Mouse (Mus musculus) kidney, postnatal 0 days (tissue): ENCODE measurements at regions not wholly inside any gene's neighbourhood (a gene's known extent, or its start where the extent isn't known, plus 50 kb on each side); places are given as distances from the start of the nearest gene placed in this dataset.

Experiments
- ATAC-seq: fragments of 200-750 bp; cut with Nextera tagmentation; replicated peaks from 2 replicates; pipeline ENCODE4 v1.8.0; 2017; ENCODE audit warnings: low read depth, moderate number of reproducible peaks, moderate TSS enrichment, moderate library complexity; ENCODE audit not compliant: low FRiP score
- DNase-seq: peaks from one replicate; pipeline ENCODE4 v3.0.0-alpha.2; 2016; ENCODE audit warnings: low spot score
- H3K27ac ChIP-seq: fragments of 300-500 bp; sonication (generic); 2 replicates; pipeline ENCODE4 v1.5.1; 2014; ENCODE audit warnings: mild to moderate bottlenecking
- H3K27me3 ChIP-seq: fragments of 300-500 bp; sonication (generic); 2 replicates; pipeline ENCODE4 v1.6.1; 2014; ENCODE audit warnings: low read length, mixed read lengths; ENCODE audit not compliant: insufficient read depth
- H3K36me3 ChIP-seq: fragments of 300-500 bp; sonication (generic); 2 replicates; pipeline ENCODE4 v1.6.1; 2014; ENCODE audit warnings: low read length, mixed read lengths; ENCODE audit not compliant: insufficient read depth
- H3K4me1 ChIP-seq: fragments of 300-500 bp; sonication (generic); replicated peaks from 2 replicates; pipeline ENCODE4 v1.6.1; 2014; ENCODE audit warnings: antibody characterized with exemption, low read length, mixed read lengths; ENCODE audit not compliant: insufficient read depth
- H3K4me2 ChIP-seq: fragments of 300-500 bp; sonication (generic); 2 replicates; pipeline ENCODE4 v1.6.1; 2014; ENCODE audit warnings: mild to moderate bottlenecking, low read length, moderate library complexity, mixed read lengths
- H3K4me3 ChIP-seq: fragments of 300-500 bp; sonication (generic); replicated peaks from 2 replicates; pipeline ENCODE4 v1.5.1; 2014; ENCODE audit warnings: low read depth, low read length
- H3K9ac ChIP-seq: fragments of 300-500 bp; sonication (generic); 2 replicates; pipeline ENCODE4 v1.6.1; 2014; ENCODE audit warnings: low read depth, low read length
- H3K9me3 ChIP-seq: fragments of 300-500 bp; sonication (generic); replicated peaks from 2 replicates; pipeline ENCODE4 v1.6.1; 2016; ENCODE audit warnings: low read length, inconsistent platforms, mixed read lengths
- CTCF ChIP-seq: IDR thresholded peaks from 2 replicates; pipeline ENCODE4 v1.5.1; 2016; ENCODE audit warnings: antibody characterized with exemption, low read depth, mild to moderate bottlenecking, moderate library complexity
- WGBS: fragments of 180-500 bp; shearing (Covaris S2); extraction: QIAGEN DNeasy Blood & Tissue Kit; methylation state at CpG from one replicate; pipeline ENCODE4 v1.1.7; 2014; 5-methylcytosine and 5-hydroxymethylcytosine counted together

DNA sequence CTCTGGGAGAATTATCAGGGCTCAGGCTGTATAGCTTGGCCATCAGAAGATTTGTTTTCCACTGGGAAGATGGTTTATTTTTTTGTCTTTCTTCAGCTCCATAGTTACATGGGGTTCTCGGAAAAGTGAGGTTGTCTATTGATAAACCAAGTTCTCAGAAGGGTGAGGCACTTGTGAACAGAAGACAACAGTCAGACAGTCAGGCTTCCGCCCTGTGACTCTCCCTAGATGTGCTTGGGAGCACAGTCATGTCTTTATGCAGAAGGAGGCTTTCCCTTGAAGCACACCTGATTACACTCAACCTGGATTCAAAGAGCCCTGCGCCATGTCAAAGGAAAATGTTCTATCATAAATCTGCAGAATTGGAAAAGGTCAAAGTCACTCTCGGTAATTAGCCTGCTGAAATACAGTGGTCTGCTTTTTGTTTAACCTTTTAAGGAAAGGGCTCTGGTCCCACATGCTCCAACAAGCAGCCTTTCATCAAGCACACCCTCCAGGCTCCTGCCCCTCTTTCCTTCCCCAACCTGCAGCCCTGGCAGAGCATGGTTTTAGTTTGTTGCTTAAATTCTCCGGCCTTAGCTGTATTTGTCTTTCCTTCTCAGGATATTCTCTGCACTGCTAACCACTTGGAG lies 152.8 kb upstream of the Bmp2 start:
- Histone ChIP-seq H3K9me3 (no peaks in the 10 kb centered on the region), H3K27ac (no peak overlapping the region), H3K9ac (no peak overlapping the region), H3K4me2 (no peak overlapping the region), H3K27me3 (no peaks in the 10 kb centered on the region), H3K4me1 (no peaks in the 10 kb centered on the region), H3K4me3 (no peak overlapping the region), H3K36me3 (no peaks in the 10 kb centered on the region)
- ATAC-seq, result no peak
- TF ChIP-seq CTCF, result no peak
- DNase-seq, result no peak
- WGBS, result 62% methylated on average over 5 of the region's 5 CpGs

DNA sequence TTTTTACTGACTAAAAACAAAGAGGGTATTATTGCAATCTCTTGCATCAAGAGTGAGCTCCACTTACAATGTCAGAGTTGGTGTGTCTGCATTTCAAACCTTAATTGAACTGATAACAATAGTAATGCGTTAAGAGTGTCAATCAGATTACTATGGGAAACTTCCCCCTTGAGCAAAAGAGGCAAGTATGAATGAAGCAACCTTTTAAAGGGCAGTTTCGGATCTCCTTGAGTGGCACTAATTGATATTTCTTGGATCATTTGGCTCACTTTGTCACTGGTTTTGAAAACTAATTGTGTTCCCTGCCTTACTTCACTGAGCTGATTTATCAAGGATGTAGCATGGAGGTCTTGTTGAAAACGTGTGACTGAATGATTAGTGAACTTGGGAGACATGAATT lies 151.0 kb upstream of the Bmp2 start:
- Histone ChIP-seq H3K9me3 (no peaks in the 10 kb centered on the region), H3K27ac (no peak overlapping the region), H3K9ac (no peak overlapping the region), H3K36me3 (no peaks in the 10 kb centered on the region), H3K27me3 (no peaks in the 10 kb centered on the region), H3K4me2 (no peak overlapping the region), H3K4me1 (no peaks in the 10 kb centered on the region), H3K4me3 (no peak overlapping the region)
- ATAC-seq (no peak), DNase-seq (no peak)
- no peak for TF ChIP-seq CTCF
- WGBS, result 64% methylated on average over 3 of the region's 3 CpGs

DNA sequence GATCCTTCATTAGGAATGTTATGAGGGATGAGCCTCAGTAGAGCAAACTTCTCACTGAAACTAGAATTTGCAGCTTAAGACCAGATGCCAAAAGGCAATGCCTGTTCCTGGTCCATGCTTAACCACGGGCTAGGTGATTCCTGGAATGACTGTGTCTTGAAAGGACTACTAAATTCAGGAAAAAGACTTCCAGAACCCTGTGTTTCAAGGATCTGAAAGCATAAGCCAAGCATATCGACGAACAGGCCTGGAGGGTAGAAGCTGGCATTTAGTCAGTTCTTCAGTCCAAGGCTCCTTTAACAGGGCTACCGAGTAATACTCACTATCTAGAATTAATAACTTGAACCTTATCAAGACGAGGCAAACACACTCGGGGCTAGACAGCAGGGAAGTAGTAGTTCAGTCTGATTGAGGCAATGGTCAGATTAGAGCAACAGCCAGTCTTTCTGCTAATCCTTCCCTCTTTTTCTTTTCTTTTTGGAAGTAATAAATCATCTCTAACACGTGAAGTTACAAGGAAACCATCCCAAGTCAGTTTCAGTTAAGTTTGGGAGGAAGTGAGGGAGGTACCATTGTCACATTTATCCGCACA lies 134.9 kb upstream of the Bmp2 start:
- no peak overlapping the region for H3K9ac ChIP-seq
- WGBS, result 63% methylated on average over 8 of the region's 8 CpGs
- no peak overlapping the region for H3K4me3 ChIP-seq
- ATAC-seq (no peak), DNase-seq (no peak)
- no peaks in the 10 kb centered on the region for H3K4me1 ChIP-seq
- no peaks in the 10 kb centered on the region for H3K9me3 ChIP-seq
- H3K36me3 ChIP-seq, result no peaks in the 10 kb centered on the region
- no peaks in the 10 kb centered on the region for H3K27me3 ChIP-seq
- TF ChIP-seq CTCF, result no peak
- H3K4me2 ChIP-seq, result no peak overlapping the region
- H3K27ac ChIP-seq, result no peak overlapping the region

- Histone ChIP-seq H3K27me3 (no peaks in the 10 kb centered on the region), H3K9ac (no peak overlapping the region), H3K36me3 (no peaks in the 10 kb centered on the region), H3K4me2 (no peak overlapping the region), H3K9me3 (no peaks in the 10 kb centered on the region), H3K4me1 (no peaks in the 10 kb centered on the region), H3K4me3 (no peak overlapping the region), H3K27ac (no peak overlapping the region)
- ATAC-seq (peak; percentile 66), DNase-seq (no peak)
- no peak for TF ChIP-seq CTCF
- WGBS, result 67% methylated on average over 6 of the region's 6 CpGs
These were observed 132.2 kb upstream of the Bmp2 start for GRCm38 (mm10) chr2:133419686-133420303.

DNA sequence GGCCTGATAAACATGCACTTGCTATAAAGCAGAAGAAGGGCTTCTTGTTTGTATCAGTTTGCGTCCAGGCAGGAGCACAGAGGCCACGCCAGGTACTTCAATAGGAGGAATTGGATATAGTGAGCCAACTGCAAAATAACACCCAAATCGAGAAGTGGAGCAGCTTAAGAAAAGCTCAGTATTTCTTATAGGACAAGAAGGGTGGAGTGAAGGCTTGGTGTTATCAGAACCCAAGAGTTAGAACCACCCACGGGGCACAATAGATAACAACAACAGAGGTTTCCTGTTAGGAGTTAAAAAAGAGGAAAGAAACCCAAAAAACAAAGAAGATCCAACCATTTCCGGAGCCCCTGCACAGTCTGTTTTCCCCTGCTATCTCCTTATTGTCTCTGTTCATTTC lies 126.4 kb upstream of the Bmp2 start:
- Histone ChIP-seq H3K4me1 (no peaks in the 10 kb centered on the region), H3K27ac (no peak overlapping the region), H3K27me3 (no peaks in the 10 kb centered on the region), H3K9ac (no peak overlapping the region), H3K9me3 (no peaks in the 10 kb centered on the region), H3K4me2 (no peak overlapping the region), H3K4me3 (no peak overlapping the region), H3K36me3 (no peaks in the 10 kb centered on the region)
- TF ChIP-seq CTCF, result no peak
- DNase-seq, result no peak
- WGBS, result 78% methylated on average over 5 of the region's 5 CpGs
- ATAC-seq, result no peak

- no peaks in the 10 kb centered on the region for H3K9me3 ChIP-seq
- DNase-seq (no peak), ATAC-seq (no peak)
- H3K4me1 ChIP-seq, result no peaks in the 10 kb centered on the region
- H3K9ac ChIP-seq, result no peak overlapping the region
- no peaks in the 10 kb centered on the region for H3K36me3 ChIP-seq
- no peak overlapping the region for H3K27ac ChIP-seq
- H3K4me2 ChIP-seq, result no peak overlapping the region
- no peak for TF ChIP-seq CTCF
- H3K4me3 ChIP-seq, result no peak overlapping the region
- WGBS, result 82% methylated on average over 1 of the region's 1 CpGs
- no peaks in the 10 kb centered on the region for H3K27me3 ChIP-seq
These were observed 124.9 kb upstream of the Bmp2 start for GRCm38 (mm10) chr2:133427039-133427438.
